Mouse (Mus musculus): Measurements from ENCODE around the gene Kdm5c. TPM values are rescaled to one million over a fixed set of nuclear protein-coding genes. Genes with fewer than 3 reads are reported as not detected.
A peak's percentile ranks its signal among the peaks of the same experiment; 100 is the strongest.
"Not testable (repeated sequence)": the region's sequence is repeated elsewhere in the genome, so short reads cannot be mapped to it uniquely, and the experiment has no call there.

The Kdm5c gene
- total RNA-seq (2021) = 10 to 100 TPM; 52.7 to 55.8 TPM

DNA sequence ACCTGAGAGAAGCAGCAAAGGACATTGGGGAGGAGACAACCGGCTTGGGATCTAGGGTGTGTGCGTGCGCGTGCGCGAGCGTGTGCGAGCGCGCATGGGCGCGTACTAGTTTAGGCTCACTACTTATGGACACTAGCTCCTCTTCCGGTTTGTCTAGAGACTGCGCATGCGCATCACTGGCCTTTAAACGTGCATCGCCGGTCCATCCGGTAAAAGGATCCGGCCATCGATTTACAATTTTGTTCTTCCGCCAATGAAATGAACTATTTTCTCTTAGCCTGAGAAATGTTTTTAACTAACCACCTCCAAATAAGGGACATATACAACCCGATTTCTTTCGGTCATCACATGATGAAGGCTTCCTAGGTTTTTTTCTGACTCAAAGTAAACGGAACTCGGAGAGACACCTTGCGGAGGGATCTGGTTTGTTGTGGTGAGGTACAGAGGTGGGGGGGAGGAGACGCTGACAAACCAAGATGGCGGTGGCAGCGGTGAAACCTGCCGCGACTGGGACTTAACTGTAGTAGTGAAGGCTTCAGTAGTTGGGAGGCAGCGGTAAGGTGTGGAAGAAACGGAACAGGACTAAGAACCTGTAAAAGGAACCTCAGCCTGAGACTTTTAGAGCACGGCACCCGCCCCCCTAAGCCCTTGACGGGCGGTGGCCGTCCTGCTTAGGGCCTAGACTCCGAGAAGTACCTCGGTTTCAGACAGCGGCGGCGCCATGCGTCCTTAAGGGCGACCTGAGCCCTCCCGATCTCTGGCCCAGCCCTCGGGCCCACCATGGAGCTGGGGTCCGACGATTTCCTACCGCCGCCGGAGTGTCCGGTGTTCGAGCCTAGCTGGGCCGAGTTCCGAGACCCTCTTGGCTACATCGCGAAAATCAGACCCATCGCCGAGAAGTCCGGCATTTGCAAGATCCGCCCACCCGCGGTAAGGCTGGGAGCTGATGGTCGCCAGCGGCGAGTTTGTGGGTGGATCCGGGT, at the start of gene Kdm5c:
Gene Kdm5c, plus strand, starts transcription at position 240 of the 983 bp plus-strand sequence.
- peak; percentile 89 to 97 for DNase-seq (ENCODE audit: low spot score in 2 of 2)
- intact Hi-C loops (cut with DNase I) = no loop called here

- intact Hi-C loops (cut with DNase I) = no loop called here
- no peak for DNase-seq (ENCODE audit: low spot score in 2 of 2)
Observed at GRCm38 (mm10) chrX:152187151-152187550, 45.7 kb upstream of the Kdm5c start.

DNA sequence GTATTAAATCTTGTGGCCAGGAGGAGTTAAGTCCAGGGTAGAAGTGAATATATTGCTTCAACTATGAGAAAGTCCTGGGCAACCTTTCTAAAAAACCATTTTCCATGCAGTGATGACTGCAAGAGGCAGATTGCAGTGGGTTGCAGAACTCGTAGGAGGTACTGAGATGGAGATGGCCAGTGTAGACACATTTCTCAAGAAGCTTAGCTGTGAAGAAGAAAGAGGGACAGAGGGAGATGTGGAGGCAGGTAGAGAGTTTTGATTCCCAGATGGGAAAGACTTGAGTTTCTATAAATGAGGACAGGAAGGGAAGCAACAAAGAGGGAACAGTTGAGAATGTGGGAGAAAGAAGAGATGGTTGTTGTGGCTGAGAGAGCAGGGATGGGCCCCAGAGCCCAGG, 41.6 kb upstream of the Kdm5c start:
- DNase-seq (ENCODE audit: low spot score in 2 of 2) = no peak
- intact Hi-C loops (cut with DNase I) = no loop called here

GRCm38 (mm10) chrX:152197814-152198648, 34.8 kb upstream of the Kdm5c start:
- intact Hi-C loops (cut with DNase I) = no loop called here
- no peak for DNase-seq (ENCODE audit: low spot score in 2 of 2)

DNA sequence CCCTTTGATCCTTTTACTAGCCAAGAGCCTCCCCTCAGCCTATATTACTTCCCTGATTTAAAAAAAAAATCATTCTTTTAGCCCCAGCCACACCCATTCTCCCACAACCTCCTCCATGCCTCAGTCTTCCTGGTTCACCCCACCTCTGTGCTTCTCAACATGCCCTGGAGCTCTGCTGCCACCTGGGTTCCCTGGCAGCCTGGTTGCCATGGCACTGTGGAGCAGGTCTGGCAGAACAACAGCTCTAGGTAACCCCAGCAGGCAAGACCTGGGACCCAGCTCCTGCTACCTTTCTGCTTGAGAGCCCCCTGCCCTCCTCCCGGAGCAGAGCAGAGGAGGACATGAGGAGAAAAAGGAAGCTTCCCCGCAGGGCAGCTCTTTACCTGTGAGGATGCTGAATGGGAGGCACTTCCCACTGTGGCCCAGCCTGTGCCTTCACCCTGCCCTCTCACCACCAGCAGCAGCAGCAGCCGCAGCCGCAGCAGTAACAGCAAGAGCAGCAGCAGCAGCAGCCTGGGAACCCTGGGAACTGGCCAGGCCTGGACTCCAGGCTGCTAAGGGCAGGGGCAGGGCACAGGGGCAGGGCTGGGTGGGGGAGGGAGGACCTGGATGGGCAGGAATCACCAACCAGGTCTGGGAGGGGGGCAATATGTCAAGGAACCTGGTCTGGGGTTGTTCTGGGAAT, 30.9 kb upstream of the Kdm5c start:
- intact Hi-C loops (cut with DNase I) = no loop called here
- no peak for DNase-seq (ENCODE audit: low spot score in 2 of 2)

DNA sequence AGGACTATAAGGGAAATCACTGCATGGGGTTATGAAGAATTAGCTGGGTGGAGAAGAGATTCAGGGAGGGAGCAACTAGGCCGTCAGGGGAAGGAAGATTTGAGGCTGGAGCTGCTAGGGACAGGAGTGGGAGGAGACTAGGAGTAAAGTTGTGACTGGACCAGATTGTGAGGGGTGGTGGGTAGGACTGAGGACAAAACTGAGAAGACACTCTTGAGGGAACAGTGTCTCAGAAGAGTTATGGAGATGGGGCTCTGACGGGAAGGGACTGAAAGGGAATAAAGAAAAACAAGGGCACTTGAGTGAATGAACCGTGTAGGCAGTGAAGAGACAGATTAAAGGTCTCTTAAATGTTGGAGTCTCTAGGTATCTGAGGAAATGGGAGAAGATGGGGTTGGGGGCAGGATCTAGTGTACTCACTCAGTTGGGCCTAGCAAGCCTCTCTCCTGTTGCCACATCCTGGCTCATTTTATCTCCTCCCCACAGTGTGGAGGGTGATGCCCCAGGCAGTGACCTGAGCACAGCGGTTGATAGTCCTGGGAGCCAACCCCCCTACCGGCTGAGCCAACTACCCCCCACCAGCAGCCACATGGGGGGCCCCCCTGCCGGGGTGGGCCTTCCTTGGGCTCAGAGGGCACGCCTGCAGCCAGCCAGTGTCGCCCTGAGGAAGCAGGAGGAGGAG, 30.3 kb upstream of the Kdm5c start:
- intact Hi-C loops (cut with DNase I) = no loop called here
- no peak for DNase-seq (ENCODE audit: low spot score in 2 of 2)

DNA sequence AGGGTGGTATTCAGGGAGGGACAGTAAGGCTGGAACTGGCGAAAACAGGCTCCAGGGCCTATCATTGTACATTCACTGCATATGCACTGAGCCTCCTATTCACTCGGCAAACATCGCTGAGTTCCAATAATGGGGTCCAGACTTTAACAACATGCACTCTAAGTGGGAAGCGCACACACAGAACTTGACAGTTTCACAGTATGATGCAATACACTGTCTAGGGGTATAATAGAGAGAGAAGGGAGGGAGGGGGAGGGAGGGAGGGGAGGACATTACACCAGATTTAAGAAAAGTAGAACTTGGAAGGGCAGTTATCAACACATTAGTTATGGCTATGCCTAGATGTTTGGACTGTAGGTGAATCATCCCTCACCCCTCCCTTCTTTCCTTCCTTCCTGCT, 29.6 kb upstream of the Kdm5c start:
- DNase-seq (ENCODE audit: low spot score in 2 of 2) = no peak
- intact Hi-C loops (cut with DNase I) = no loop called here

- intact Hi-C loops (cut with DNase I) = no loop called here
- DNase-seq (ENCODE audit: low spot score in 2 of 2) = no peak
Observed at GRCm38 (mm10) chrX:152205486-152205885, 27.3 kb upstream of the Kdm5c start.

DNA sequence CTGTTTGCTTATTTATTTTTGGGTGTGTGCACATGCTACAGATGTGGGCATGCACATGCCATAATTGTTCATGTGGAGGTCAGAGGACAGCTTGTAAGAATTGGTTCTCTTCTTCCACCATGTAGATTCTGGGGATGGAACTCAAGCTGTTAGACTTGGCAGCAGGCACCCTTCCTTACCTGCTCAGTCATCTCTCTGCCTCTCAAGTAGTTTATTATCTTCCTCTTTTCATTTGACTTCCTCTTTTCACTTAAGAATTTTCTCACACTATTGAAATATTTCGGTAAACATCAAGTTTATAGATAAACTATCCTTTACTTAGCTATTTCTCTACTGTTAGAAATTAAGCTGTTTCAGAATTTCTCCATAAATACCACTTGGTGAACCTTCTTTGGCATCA, 18.1 kb upstream of the Kdm5c start:
- DNase-seq (ENCODE audit: low spot score in 2 of 2) = no peak
- intact Hi-C loops (cut with DNase I) = no loop called here

- intact Hi-C loops (cut with DNase I) = no loop called here
- DNase-seq (ENCODE audit: low spot score in 2 of 2) = no peak
Observed at GRCm38 (mm10) chrX:152218529-152218928, 14.3 kb upstream of the Kdm5c start.

GRCm38 (mm10) chrX:152221721-152222120, 11.1 kb upstream of the Kdm5c start:
- DNase-seq (ENCODE audit: low spot score in 2 of 2) = no peak

DNA sequence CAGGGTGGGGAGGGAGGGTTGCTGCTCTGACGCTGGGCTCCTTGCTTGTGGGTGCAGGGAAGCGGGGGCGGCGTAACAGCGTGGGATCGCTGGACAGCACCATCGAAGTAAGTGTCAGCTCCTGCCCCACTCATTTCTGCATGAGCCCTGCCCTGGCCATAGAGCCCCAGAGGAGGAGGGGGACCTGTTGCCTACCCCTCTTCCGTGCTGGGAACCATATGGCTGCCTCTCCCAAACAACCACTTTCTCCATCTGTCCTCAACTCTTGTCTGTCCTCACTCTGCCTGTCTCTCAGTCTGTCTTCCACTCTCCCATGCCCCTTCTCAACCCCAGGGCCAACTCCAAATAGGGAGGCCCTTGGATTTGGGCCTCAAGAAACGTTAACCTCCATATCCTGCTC, 10.6 kb upstream of the Kdm5c start:
- intact Hi-C loops (cut with DNase I) = no loop called here
- DNase-seq (ENCODE audit: low spot score in 2 of 2) = no peak

More at GRCm38 (mm10) chrX:152221721-152222120, 11.1 kb upstream of the Kdm5c start:
- intact Hi-C loops (cut with DNase I) = no loop called here

DNA sequence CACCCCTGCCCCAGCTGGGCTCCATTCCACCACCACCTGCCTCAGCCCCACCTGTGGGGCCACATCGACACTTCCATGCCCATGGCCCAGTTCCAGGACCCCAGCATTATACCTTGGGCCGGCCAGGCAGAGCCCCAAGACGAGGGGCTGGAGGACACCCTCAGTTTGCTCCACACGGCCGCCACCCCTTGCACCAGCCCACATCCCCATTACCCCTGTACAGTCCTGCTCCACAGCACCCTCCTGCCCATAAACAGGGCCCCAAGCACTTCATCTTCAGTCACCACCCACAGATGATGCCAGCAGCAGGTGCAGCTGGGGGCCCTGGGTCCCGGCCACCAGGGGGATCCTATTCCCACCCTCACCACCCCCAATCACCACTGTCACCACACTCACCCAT, 9.5 kb upstream of the Kdm5c start:
- intact Hi-C loops (cut with DNase I) = no loop called here
- DNase-seq (ENCODE audit: low spot score in 2 of 2) = no peak

DNA sequence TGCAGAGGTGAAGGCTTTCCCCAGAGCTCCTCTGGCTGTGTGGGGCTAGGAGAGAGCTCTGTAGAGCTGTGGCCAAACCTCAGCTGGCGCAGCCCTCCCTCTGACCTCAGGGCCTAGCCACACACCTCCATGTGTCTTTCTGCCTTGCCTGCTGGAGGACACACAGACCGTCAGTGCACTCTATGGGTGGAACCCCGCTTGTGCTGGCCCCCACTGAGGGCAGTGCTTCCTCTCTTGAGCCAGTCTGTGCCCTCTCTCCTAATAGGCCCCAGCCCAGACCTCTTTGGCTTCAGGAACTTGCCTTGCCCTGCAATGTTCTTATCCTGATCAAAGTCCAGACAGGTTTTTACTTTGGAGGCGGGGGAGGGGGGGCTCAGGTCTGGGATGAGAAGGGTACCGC, 8.5 kb upstream of the Kdm5c start:
- DNase-seq (ENCODE audit: low spot score in 2 of 2) = no peak
- intact Hi-C loops (cut with DNase I) = no loop called here

DNA sequence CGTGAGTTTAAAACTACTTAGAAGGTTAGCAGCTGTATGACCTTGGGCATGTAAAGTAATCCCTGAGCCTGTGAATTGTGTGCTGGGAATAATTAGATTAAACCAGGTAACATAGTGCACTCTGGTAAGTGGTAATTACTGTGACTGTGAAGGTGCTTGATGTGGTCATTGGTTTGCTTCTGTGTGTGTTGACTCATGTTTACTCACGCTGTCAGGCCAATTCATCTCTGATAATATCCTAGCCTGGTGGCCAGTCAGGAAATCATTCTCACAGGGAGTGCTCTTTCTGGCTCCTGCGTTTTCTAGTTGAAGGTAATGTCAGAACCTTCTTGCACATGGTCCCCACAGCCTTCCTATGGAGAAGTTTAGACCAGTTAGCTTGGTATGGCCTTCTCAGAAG, 1.3 kb downstream of the Kdm5c start:
- intact Hi-C loops (cut with DNase I) = no loop called here
- no peak for DNase-seq (ENCODE audit: low spot score in 2 of 2)

DNA sequence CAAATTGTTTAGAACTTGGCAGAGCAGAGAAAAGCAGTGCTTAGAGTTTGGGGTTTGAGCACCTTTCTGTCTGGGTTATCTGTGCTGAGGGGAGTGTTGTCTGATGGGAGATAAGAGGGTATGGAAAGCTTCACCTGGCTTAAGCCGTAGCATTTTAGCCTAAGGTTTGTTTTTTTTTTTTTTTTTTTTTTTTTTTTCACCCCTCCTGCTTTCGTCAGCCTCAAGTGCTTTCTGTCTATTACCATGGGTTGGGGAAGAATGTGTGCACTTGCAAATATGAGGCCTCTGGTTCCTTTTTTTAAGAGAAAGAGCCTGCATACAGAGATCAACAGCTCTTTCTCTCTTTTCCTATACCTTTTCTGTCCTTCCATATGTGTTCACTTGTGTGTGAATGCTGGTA, 2.9 kb downstream of the Kdm5c start:
- no peak for DNase-seq (ENCODE audit: low spot score in 2 of 2)
- intact Hi-C loops (cut with DNase I) = no loop called here

DNA sequence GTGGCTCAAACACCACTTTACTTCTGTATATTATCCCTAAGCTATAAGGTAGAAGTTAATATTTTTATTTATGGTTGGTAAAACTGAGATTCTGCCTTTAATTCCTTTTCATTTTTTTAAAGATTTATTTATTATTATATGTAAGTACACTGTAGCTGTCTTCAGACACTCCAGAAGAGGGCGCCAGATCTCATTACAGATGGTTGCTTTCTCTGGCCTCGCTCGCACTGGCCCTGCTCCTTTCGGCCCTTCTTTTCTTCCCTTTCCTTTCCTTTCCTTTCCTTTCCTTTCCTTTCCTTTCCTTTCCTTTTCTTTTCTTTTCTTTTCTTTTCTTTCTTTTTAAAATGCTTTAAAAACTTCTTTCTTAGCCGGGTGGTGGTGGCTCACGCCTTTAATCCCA, 10.3 kb downstream of the Kdm5c start:
- DNase-seq (ENCODE audit: low spot score in 2 of 2); intact Hi-C loops (cut with DNase I): not testable (repeated sequence)

- intact Hi-C loops (cut with DNase I) = loop anchor here (5.0 kb wide), 1 partner anchor 108 kb away; no protein-coding TSS in a partner anchor
- no peak for DNase-seq (ENCODE audit: low spot score in 2 of 2)
Observed at GRCm38 (mm10) chrX:152244492-152245189, 11.8 kb downstream of the Kdm5c start.

- intact Hi-C loops (cut with DNase I) = no loop called here
- DNase-seq (ENCODE audit: low spot score in 2 of 2) = no peak
Observed at GRCm38 (mm10) chrX:152271189-152271588, 38.4 kb downstream of the Kdm5c start.
